Mouse (Mus musculus) embryonic facial prominence, embryonic 10.5 days (tissue): ENCODE data around the gene Got1. TPM values are rescaled to one million over a fixed set of nuclear protein-coding genes. Genes with fewer than 3 reads are reported as not detected.
"Not testable (repeated sequence)": the region's sequence is repeated elsewhere in the genome, so short reads cannot be mapped to it uniquely, and the experiment has no call there.

Experiments used
- DNase-seq: peaks from one replicate; pipeline ENCODE4 v3.0.0-alpha.2; 2017; ENCODE audit warnings: low spot score
- H3K27ac ChIP-seq: fragments of 300-500 bp; sonication (generic); replicated peaks from 2 replicates; pipeline ENCODE4 v1.5.1; 2016; ENCODE audit warnings: mild to moderate bottlenecking
- H3K27me3 ChIP-seq: fragments of 300-500 bp; sonication (generic); replicated peaks from 2 replicates; pipeline ENCODE4 v1.6.1; 2016; ENCODE audit warnings: low read depth, mild to moderate bottlenecking; ENCODE audit not compliant: poor library complexity, severe bottlenecking
- H3K36me3 ChIP-seq: fragments of 300-500 bp; sonication (generic); replicated peaks from 2 replicates; pipeline ENCODE4 v1.6.1; 2016; ENCODE audit warnings: mild to moderate bottlenecking, moderate library complexity
- H3K4me1 ChIP-seq: fragments of 300-500 bp; sonication (generic); 2 replicates; pipeline ENCODE4 v1.6.1; 2016
- H3K4me3 ChIP-seq: fragments of 300-500 bp; sonication (generic); 2 replicates; pipeline ENCODE4 v1.5.1; 2016; ENCODE audit warnings: mild to moderate bottlenecking, moderate library complexity
- H3K9me3 ChIP-seq: fragments of 300-500 bp; sonication (generic); 2 replicates; pipeline ENCODE4 v1.6.1; 2016; ENCODE audit warnings: mild to moderate bottlenecking
- WGBS: fragments of 180-500 bp; shearing (Covaris S2); methylation state at CpG from one replicate; pipeline ENCODE4 v1.1.7; 2016; 5-methylcytosine and 5-hydroxymethylcytosine counted together
- polyA plus RNA-seq: library from polyadenylated mRNA; unstranded; fragments of >200 nt; fragmentation: Nextera tagmentation; extraction: Ambion mirVana; gene quantifications from 2 replicates; pipeline ENCODE4 v1.2.1, GENCODE M21; 2016

Gene Got1
- polyA plus RNA-seq, 1 experiment from 2014 or later: 57.9 TPM

GRCm38 (mm10) chr19:43497440-43497839 is 27.0 kb downstream of the Got1 start:
- 84% methylated on average over 7 of the region's 7 CpGs for WGBS
- DNase-seq: no peak
- no peaks in the 10 kb centered on the region for H3K9me3 ChIP-seq
- no peak overlapping the region for H3K27ac ChIP-seq
- peaks cover 39% of the 10 kb centered on the region for H3K36me3 ChIP-seq
- H3K4me3 ChIP-seq: no peak overlapping the region
- H3K27me3 ChIP-seq: peaks cover 24% of the 10 kb centered on the region
- peaks cover 17% of the 10 kb centered on the region for H3K4me1 ChIP-seq

GRCm38 (mm10) chr19:43495846-43496245 is 28.6 kb downstream of the Got1 start:
- 26% methylated on average over 5 of the region's 5 CpGs for WGBS
- peak; percentile 63 for DNase-seq
- no peak overlapping the region for H3K27ac ChIP-seq
- no peaks in the 10 kb centered on the region for H3K9me3 ChIP-seq
- H3K4me3 ChIP-seq: no peak overlapping the region
- peaks cover 24% of the 10 kb centered on the region for H3K27me3 ChIP-seq
- H3K36me3 ChIP-seq: peaks cover 25% of the 10 kb centered on the region
- H3K4me1 ChIP-seq: peaks cover 17% of the 10 kb centered on the region

DNA sequence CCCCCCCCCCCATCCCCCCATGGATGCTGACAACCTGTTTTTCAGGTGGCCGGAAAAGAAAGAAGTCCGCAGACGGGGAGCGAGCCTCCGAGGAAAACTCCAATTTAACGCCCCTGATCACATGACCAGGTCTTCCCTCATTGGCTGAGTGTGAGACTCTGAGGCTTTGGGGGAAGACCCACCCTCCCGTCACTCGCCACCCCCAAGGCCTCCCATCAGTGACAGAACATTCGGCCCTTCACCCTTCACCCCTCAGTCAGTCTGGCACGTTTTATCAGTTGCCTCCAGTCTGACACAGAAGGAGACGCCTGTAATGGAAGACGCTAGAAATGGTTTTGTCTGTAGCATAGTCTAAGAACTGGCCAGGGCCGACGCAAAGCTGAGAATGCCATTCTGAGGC is 29.5 kb downstream of the Got1 start:
- Histone ChIP-seq H3K9me3 (no peaks in the 10 kb centered on the region), H3K27me3 (peaks cover 24% of the 10 kb centered on the region), H3K36me3 (peaks cover 16% of the 10 kb centered on the region), H3K4me1 (peaks cover 17% of the 10 kb centered on the region), H3K27ac (peak overlapping the region; percentile 51), H3K4me3 (peak overlapping the region; percentile 54)
- WGBS: 11% methylated on average over 14 of the region's 14 CpGs
- peak; percentile 35 for DNase-seq

DNA sequence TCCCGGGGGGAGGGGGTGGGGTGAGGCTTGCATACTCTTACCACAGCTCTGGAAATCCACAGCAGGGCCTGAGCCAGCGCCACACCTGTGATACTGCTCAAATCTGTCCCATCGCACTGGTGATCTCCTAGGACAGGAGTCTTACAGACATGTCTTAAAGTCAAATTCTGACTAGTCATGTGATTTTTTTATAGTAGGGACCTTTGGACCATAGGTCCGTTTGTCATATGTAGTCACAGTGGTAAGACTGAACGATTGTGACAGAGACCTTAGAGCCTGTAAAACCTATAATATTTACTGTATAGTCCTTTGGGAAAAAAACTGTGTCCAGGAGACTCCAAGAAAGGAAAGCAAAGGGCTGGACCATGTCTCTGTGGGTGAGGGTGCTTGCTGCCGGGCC is 30.5 kb downstream of the Got1 start:
- DNase-seq: no peak
- Histone ChIP-seq H3K27ac (no peak overlapping the region), H3K27me3 (peaks cover 24% of the 10 kb centered on the region), H3K9me3 (no peaks in the 10 kb centered on the region), H3K36me3 (peaks cover 6% of the 10 kb centered on the region), H3K4me1 (peaks cover 17% of the 10 kb centered on the region), H3K4me3 (no peak overlapping the region)
- 81% methylated on average over 6 of the region's 6 CpGs for WGBS

GRCm38 (mm10) chr19:43493316-43493715 is 31.1 kb downstream of the Got1 start:
- H3K4me3 ChIP-seq, DNase-seq, H3K36me3 ChIP-seq, H3K27ac ChIP-seq, H3K9me3 ChIP-seq: not testable (repeated sequence)
- H3K4me1 ChIP-seq: peaks cover 17% of the 10 kb centered on the region
- H3K27me3 ChIP-seq: peaks cover 24% of the 10 kb centered on the region
- 80% methylated on average over 1 of the region's 1 CpGs for WGBS

GRCm38 (mm10) chr19:43487429-43487828 is 37.0 kb downstream of the Got1 start:
- WGBS: 41% methylated on average over 3 of the region's 3 CpGs
- DNase-seq: no peak
- peaks cover 13% of the 10 kb centered on the region for H3K4me1 ChIP-seq
- H3K9me3 ChIP-seq: no peaks in the 10 kb centered on the region
- no peaks in the 10 kb centered on the region; the same call in 1 of the 2 replicates for H3K27me3 ChIP-seq
- H3K36me3 ChIP-seq: no peaks in the 10 kb centered on the region
- H3K27ac ChIP-seq: no peak overlapping the region
- no peak overlapping the region for H3K4me3 ChIP-seq

DNA sequence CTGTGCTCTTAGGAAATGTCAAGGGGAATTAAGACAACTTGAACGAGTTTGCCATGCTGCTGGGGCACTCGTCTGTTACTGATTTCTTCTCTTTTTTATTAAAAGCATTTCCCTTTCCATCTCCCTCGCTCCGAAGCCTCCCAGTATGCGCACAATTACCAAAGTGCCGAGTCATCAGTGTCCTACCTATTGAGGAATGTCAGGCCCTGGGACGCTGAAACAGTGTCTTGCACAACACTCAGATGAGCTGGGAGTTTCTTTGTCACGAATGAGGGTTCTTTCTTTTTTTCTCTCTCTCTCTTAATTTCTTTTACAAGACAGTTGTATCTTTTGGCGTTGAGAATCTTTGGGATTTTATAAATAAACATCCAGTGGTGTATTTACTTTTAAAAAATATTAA is 43.9 kb downstream of the Got1 start:
- H3K9me3 ChIP-seq: no peaks in the 10 kb centered on the region
- no peaks in the 10 kb centered on the region for H3K36me3 ChIP-seq
- H3K27me3 ChIP-seq: no peaks in the 10 kb centered on the region
- no peak overlapping the region for H3K4me3 ChIP-seq
- no peak for DNase-seq
- 54% methylated on average over 9 of the region's 9 CpGs for WGBS
- no peak overlapping the region for H3K27ac ChIP-seq
- peaks cover 21% of the 10 kb centered on the region for H3K4me1 ChIP-seq

DNA sequence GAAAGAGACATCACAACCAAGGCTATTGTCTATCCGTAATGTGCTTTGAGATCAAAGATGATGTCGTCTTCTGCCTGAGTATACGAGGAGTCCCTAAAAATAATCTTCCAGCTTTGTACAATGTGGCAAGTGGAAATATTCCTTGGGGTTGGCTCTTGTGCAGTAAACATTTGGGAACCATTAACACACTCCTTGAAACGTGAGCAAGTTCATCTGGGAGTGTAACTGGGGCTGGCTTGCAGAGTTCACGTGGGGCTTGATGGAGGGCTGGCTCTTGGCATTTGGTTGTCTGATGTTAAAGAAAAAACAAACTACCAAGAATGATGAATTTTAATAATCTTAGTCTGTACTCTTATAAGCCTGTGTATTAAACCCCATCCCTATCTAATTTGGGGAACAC is 45.0 kb downstream of the Got1 start:
- no peaks in the 10 kb centered on the region for H3K36me3 ChIP-seq
- H3K4me3 ChIP-seq: no peak overlapping the region
- no peaks in the 10 kb centered on the region for H3K9me3 ChIP-seq
- peaks cover 21% of the 10 kb centered on the region for H3K4me1 ChIP-seq
- 73% methylated on average over 5 of the region's 5 CpGs for WGBS
- H3K27me3 ChIP-seq: no peaks in the 10 kb centered on the region
- DNase-seq: no peak
- no peak overlapping the region for H3K27ac ChIP-seq

DNA sequence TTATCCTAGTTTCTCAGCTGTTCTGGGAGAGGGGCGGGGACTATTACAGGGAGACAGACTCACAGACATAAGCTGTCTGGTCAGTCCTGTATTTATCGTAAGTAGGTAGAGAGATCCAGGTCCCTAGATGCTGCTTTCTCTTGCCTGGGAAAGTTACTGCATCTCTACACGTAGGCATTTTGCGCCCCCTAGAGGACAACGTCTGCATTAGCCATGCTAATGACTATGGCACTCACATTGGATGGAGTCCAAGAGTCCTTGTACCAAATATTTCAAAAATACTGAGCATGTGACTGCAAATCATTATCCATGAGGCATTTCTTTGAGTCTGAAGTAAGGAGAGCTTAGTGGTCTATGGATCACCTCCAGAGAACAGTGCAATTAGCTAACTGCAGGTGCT is 45.5 kb downstream of the Got1 start:
- Histone ChIP-seq H3K9me3 (no peaks in the 10 kb centered on the region), H3K36me3 (no peaks in the 10 kb centered on the region), H3K27ac (no peak overlapping the region), H3K27me3 (no peaks in the 10 kb centered on the region), H3K4me3 (no peak overlapping the region), H3K4me1 (peaks cover 21% of the 10 kb centered on the region)
- DNase-seq: peak; percentile 68
- 24% methylated on average over 5 of the region's 5 CpGs for WGBS

GRCm38 (mm10) chr19:43477436-43477835 is 47.0 kb downstream of the Got1 start:
- no peak overlapping the region for H3K4me3 ChIP-seq
- no peaks in the 10 kb centered on the region for H3K9me3 ChIP-seq
- H3K27me3 ChIP-seq: no peaks in the 10 kb centered on the region
- WGBS: 88% methylated on average over 5 of the region's 5 CpGs
- no peak overlapping the region for H3K27ac ChIP-seq
- no peak for DNase-seq
- peaks cover 21% of the 10 kb centered on the region for H3K4me1 ChIP-seq
- H3K36me3 ChIP-seq: no peaks in the 10 kb centered on the region

DNA sequence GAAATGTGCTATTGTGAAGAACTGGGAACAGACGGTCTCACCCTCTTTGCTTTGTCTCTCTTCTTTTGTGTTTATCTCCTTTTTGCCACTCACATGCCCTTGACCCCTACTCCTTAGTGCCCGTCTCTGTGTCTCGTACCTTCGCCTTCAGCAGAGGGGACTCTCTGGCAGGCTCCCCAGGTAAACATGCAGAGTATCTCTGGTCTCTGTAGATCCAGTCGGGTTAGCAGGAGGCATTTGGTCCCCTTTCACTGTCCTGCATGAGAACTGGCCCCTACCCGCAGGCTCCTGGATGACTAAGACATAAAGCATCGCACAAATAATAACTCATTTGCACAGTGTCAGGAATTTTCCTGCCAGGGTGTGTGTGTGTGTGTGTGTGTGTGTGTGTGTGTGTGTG is 48.3 kb downstream of the Got1 start:
- Histone ChIP-seq H3K4me1 (peaks cover 21% of the 10 kb centered on the region), H3K9me3 (no peaks in the 10 kb centered on the region), H3K4me3 (no peak overlapping the region), H3K27me3 (no peaks in the 10 kb centered on the region), H3K36me3 (no peaks in the 10 kb centered on the region), H3K27ac (no peak overlapping the region)
- WGBS: 69% methylated on average over 7 of the region's 7 CpGs
- DNase-seq: no peak

GRCm38 (mm10) chr19:43475642-43476041 is 48.8 kb downstream of the Got1 start:
- no peak overlapping the region for H3K4me3 ChIP-seq
- H3K9me3 ChIP-seq: no peaks in the 10 kb centered on the region
- WGBS: 52% methylated on average over 2 of the region's 2 CpGs

GRCm38 (mm10) chr19:43472781-43473180 is 51.6 kb downstream of the Got1 start:
- 88% methylated on average over 7 of the region's 7 CpGs for WGBS
- no peaks in the 10 kb centered on the region for H3K36me3 ChIP-seq
- H3K27me3 ChIP-seq: no peaks in the 10 kb centered on the region
- H3K27ac ChIP-seq: no peak overlapping the region
- no peak overlapping the region for H3K4me3 ChIP-seq
- H3K4me1 ChIP-seq: peaks cover 17% of the 10 kb centered on the region
- DNase-seq: no peak
- no peaks in the 10 kb centered on the region for H3K9me3 ChIP-seq

More at GRCm38 (mm10) chr19:43475642-43476041, 48.8 kb downstream of the Got1 start:
- H3K4me1 ChIP-seq: peaks cover 21% of the 10 kb centered on the region
- H3K36me3 ChIP-seq: no peaks in the 10 kb centered on the region
- DNase-seq: no peak
- no peak overlapping the region for H3K27ac ChIP-seq
- H3K27me3 ChIP-seq: no peaks in the 10 kb centered on the region

DNA sequence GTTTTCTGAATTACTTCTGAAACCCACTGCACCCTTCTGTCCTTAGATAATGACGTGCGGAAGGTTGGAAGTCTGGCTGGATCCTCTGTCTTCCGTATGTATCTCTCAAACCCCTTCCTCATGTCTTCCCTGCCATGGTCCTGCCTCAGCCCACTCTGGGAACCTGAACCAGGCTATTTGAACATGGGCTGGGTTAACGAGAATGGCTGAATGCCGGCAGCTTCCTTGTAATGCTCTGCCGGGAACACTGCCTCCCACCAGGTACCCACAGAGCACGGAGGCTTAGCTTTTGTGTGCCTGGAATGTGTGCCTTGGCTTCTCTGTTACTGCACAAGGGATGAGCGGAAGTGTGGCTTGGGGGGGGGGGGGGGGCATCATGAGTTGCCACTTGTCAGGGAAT is 52.1 kb downstream of the Got1 start:
- H3K36me3 ChIP-seq: no peaks in the 10 kb centered on the region
- WGBS: 70% methylated on average over 8 of the region's 8 CpGs
- peaks cover 15% of the 10 kb centered on the region for H3K4me1 ChIP-seq
- no peak overlapping the region for H3K4me3 ChIP-seq
- no peaks in the 10 kb centered on the region for H3K27me3 ChIP-seq
- no peak for DNase-seq
- no peak overlapping the region for H3K27ac ChIP-seq
- H3K9me3 ChIP-seq: no peaks in the 10 kb centered on the region
